Mouse (Mus musculus) c-Kit-positive CD71-positive TER-119-negative erythroid progenitor cells, embryonic 14.5 days (primary cell): Measurements from ENCODE around the gene Krt24.
A peak's percentile ranks its signal among the peaks of the same experiment; 100 is the strongest.
"Not testable (repeated sequence)": the region's sequence is repeated elsewhere in the genome, so short reads cannot be mapped to it uniquely, and the experiment has no call there.

Source experiments
- DNase-seq: peaks from one replicate; pipeline ENCODE4 v3.0.0-alpha.2; 2013; ENCODE audit warnings: low read depth

Krt24 gene

DNA sequence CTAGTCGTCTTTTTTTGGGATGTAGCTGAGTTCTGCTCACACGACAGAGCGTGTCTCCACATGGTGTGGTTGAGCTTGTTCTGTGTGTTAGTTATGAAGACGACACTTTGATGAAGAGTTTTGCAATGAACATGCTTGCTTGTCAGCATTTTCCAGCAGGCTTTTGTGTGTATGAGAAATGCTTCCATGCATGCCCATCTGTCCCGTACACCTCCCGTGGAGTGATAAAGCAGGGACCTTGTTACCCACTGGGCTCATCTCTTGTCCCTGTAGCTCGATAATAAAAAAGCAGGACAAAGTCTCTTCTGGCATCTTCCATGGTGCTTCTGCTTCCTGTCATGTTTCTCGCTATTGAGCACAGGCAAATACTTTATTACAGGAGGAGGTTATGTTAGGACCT lies 32.4 kb downstream of the Krt24 start:
- DNase-seq: no peak

DNA sequence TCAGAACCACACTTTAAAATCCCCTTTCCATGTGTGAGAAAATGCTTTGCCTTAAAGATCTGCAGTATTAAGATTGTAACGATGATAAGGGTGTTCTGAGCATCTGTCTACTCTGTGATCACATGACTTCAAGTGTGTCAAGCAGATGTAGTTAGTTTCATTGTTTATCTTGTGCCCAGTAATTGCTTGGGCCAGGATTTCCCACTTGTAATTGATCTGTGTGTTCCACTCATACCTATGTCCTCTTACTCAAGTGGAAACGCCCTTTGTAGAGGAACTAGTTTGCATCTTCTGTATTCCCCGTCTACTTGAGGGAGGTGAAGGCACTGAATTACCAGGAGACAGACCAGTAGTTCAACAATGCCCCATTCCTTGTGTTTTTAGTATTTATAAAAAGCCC lies 34.4 kb downstream of the Krt24 start:
- no peak for DNase-seq

DNA sequence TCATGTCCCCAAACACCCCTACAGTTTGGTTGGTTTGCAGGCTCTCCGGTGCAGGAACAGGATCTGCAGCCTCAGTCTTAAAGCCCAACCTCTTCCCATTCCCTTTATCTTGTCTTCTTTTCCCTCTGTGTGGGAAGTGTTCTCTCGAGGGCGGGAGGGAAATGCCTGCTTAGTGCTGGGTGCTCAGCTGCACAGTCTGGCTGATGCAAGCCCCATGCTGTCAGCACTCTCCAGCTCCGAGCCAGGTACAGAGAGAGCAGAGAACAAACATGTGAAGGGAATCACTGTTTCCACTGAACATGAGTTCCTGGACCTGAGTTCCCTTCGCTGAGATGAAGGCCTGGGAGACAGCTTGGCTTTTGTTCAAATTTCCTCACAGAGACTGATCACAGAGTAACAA lies 34.8 kb downstream of the Krt24 start:
- no peak for DNase-seq

DNA sequence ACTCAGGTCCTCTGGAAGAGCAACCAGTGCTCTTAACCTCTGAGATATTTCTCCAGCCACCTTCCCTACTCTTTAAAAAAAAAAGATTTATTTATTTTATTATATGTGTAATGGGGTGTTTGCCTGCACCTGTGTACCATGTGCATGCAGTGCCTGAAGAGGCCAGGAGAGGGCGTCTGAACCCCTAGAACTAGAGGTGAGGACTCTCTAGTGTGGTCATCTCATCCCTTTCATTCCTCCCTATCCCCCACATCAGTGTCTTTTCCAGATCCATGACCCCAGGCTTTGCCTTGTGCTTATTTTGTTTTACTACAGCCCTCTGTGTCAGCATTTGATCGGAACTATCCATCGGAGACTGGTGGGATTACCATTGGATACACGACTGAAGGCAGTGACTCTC lies 35.9 kb downstream of the Krt24 start:
- no peak for DNase-seq

DNA sequence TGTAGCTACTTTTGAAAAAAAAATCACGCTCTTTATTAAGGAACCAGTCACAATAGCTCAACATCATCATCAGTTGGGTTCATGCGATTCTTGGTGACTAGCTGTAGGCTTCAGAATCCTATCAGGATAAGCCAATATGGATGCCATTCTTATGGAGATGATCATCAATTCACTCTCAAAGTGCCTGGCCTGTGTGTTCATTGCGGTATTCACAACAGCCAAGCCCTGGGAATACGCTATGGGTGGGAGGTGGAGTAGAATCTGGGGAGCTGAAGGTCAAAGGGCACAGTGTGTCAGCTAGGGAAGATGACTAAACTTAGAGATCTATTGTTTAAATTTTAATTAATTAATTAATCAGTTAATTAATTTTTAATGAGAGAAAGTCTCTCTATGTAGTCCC lies 37.1 kb downstream of the Krt24 start:
- no peak for DNase-seq

DNA sequence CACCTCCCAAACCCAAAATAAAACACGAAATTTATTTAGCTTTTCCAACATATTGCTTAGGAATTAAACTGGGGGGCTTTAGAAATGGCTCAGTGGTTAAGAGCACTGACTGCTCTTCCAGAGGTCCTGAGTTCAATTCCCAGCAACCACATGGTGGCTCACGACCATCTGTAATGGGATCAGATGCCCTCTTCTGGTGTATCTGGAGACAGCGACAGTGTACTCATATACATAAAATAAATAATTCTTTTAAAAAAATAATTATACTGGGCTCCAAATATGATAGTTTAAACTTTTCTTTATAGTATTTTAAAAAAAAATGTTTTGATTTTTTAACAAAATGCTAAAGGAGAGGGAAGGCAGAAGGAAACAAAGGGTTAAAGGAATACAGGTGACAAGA lies 40.5 kb downstream of the Krt24 start:
- not testable (repeated sequence) for DNase-seq

DNA sequence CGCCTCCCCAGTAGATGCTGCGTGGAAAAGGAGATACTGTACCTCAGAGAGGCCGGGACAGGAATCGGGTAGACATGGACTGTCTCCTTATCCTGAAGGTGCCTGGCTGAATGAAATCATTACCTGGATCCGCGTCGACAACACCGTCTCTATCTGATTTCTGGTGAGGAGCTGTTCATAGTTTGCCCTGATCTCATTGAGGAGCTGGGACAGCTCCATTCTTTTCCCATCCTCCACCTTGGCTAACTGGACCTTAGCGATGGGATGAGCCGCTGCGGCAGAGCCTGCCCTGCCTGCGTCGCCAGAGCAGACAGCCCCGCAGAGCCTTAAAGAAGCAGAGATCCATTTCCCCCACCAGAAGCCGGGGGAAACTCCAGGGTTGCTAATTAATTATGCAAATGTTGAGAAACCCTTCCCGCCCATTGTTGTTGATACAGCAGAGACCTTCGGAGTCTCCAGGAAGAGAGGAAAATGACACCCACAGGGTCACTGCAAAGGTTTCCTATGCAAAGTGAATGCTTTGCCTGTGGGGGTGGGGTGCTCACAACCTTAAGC lies 41.2 kb downstream of the Krt24 start, which contains the start of gene Krt222:
Gene Krt222 (minus strand): TSS at position 266 of the 555 bp plus-strand sequence.
- DNase-seq: no peak

DNA sequence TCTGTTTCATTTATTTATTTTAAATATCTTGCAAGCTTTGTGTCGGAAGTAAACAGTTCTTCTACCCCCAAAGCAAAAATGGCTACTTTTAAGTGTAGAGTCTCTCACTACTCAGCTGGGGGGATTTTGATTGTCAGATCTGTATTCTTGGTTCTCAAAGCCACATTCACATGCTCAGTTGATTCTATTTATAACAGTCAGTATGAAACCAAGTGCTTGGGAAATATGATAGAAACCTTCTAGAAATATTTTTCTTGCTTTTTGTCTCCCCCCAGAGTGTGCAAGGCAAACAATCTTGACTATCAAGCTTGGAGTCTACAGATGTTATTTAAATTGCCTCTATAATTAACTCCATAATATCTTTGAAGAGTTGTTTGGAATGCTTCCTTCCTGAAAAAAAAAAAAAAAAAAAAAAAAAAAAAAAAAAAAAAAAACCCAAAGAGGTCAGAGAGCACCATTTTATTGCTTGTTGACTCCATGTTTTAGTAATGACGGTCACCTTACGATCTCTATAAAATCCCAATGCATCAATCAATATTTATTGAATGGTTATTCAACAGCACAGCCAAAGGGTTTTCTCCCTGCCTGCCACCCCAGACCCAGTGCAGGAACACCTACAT lies 41.8 kb downstream of the Krt24 start:
- no peak for DNase-seq

DNA sequence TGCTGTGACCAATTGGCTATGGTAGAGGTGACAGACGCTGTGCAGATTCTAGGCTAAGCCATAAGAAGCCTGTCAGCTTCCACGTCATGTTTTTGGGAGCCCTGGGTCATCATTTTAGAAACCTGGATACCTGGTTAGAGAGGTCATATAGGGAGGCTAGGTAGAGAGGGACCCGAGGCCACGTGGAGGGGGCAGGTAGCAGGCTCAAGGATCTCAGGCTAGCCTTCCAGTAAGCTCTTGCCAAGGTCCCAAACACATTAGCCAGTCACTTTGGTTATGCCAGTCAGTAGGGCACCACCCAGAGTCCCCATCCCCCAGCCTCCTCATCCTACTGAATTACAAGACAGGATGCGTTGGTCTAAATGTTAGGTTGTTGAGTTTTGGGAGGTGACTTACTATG lies 43.0 kb downstream of the Krt24 start:
- DNase-seq: no peak

DNA sequence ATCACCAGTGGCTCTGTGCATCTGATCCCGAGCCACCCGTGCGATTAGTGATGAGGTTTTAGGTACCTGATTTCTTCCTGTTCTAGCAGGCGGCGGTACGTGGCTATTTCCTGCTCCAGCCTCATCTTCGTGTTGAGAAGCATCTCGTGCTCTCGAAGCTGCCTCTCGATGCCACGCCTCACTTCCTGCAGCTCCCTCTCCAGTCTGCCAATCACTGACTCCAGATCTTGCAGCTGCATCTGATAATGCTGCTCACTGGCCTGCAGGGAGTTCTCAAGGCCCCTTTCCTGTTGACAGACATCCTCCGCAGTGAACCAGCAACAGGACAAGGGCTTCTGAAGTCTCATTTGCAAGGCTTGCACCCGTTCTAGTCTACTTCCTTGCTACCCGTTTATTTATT lies 46.6 kb downstream of the Krt24 start:
- no peak for DNase-seq

DNA sequence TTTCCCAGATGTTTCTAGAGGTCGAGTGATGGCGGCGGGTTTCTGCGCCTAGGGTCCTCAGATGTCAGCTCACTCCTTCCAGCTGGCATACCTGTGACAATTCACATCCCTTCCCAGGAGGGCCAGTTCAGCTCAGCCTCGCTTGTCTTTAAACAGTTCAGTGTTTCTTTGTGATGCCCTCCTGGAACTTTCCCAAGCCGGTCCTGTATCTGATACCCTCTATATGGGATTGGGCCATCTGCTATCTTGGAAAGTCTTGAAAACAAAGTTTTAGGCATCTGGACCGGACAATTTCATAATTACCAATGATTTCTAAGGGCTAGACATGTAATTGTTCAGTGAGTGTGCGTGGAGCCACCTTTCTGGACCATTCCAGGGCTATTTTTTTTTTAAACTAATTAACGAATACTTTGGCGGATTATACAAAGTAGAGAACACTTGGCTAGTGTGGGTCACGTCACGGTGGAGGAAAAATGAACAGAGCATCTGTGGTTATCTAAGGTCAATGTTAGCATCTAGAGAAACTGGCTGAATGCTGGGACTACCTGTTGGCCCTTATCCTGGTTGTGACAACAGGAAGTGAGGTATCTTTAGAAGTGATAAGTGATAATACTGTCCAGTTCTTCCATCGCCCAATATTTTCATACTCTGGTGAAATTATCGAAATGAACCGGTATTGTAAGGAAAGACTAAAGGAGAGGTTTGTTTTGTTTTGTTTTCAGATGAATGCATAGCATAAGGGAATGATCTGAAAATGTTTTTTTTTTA lies 53.8 kb downstream of the Krt24 start:
- DNase-seq: no peak

DNA sequence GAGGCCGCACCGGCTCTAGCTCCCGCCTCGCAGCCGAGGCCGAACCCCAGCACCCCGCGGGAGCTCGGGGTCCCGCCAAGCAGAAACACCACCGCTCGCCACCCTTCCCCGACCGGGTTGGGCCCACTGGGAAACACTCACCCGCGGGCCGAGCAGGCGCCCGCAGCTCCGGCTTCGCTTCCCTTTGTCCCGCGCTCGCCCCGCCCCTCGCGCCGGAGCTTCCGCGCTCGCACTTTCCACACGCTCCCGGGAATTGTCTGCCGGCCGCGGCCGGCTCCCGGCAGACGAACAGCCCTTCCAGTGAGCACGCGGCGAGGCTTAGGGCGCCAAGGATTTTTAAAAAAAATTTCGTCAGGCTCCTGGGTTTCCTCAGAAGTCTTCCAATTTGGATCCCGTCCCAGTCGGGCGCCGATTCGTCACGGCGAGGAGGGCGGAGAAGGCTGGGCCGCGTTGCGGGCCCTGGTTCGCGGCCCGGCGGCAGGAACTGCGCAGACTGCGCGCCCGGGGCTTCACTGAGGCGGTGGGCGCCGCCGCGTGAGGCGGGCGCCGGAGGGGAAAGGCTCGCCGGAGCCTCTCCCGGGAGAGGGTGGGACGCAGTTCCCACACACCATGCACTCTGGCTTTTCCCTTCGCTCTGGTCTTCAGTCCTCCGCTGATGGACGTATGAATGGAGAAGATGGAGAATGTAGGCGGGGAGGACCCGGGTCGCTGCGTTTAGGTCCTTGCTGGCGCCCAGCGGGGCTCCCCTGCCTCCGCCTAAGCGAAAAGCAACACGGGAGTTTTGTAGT lies 54.6 kb downstream of the Krt24 start, which contains the start of gene Smarce1:
Gene Smarce1 (minus strand): TSS at position 757 of the 788 bp plus-strand sequence.
- peak; percentile 58 for DNase-seq
